Mouse (Mus musculus): ENCODE results near the gene Pik3c2a. TPM values are rescaled to one million over a fixed set of nuclear protein-coding genes. Genes with fewer than 3 reads are reported as not detected.
A peak's percentile ranks its signal among the peaks of the same experiment; 100 is the strongest.

Gene Pik3c2a
- polyA plus RNA-seq, 1 experiment from 2014 or later: 22.5 TPM

GRCm38 (mm10) chr7:116307871-116308631, 135.2 kb downstream of the Pik3c2a start, which contains the start of gene Plekha7:
TSS of gene Plekha7 (minus strand) at chr7:116308376.
- Histone ChIP-seq H3K36me3 (no peaks in the 10 kb centered on the region), H3K9me3 (no peaks in the 10 kb centered on the region), H3K27ac (peak within 1 kb of the TSS; percentile 92), H3K4me1 (replicated peaks) (peaks cover 51% of the 10 kb centered on the region), H3K27me3 (ENCODE audit: insufficient read depth, poor library complexity, severe bottlenecking) (peaks cover 9% of the 10 kb centered on the region; the same call in 1 of the 2 replicates), H3K4me3 (peak within 1 kb of the TSS; percentile 88)
- under 1% methylated on average over 65 of the region's 65 CpGs for WGBS
- DNase-seq (ENCODE audit: low spot score): peak; percentile 86

- peaks cover 51% of the 10 kb centered on the region for H3K4me1 ChIP-seq (replicated peaks)
- H3K27ac ChIP-seq: peak overlapping the region; percentile 92
- H3K36me3 ChIP-seq: no peaks in the 10 kb centered on the region
- no peaks in the 10 kb centered on the region for H3K9me3 ChIP-seq
- H3K4me3 ChIP-seq: peak overlapping the region; percentile 88
- H3K27me3 ChIP-seq (ENCODE audit: insufficient read depth, poor library complexity, severe bottlenecking): peaks cover 9% of the 10 kb centered on the region; the same call in 1 of the 2 replicates
- DNase-seq (ENCODE audit: low spot score): peak; percentile 88
- under 1% methylated on average over 63 of the region's 63 CpGs for WGBS
Measured at GRCm38 (mm10) chr7:116307099-116307870, 136.0 kb downstream of the Pik3c2a start.

DNA sequence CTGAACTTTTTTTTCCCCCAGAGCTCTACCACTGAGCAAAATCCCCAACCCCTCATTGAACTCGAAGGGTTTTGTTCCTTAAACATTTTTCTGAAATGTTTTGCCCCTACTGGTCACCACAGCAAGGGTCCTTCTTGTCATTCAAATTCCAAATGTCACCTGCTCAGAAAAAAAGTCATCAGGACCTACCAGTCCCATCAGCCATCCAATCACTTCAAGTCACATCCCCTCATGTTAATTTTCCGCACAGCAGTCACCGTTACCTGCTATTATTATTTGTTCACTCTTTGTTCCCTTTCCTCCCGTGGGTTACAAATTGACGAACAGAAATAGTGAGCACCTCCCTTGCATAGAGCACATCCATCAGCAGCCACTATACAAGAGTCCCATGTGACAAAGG, 136.6 kb downstream of the Pik3c2a start:
- H3K4me3 ChIP-seq: peak overlapping the region; percentile 88
- H3K27me3 ChIP-seq (ENCODE audit: insufficient read depth, poor library complexity, severe bottlenecking): peaks cover 9% of the 10 kb centered on the region; the same call in 1 of the 2 replicates
- H3K9me3 ChIP-seq: no peaks in the 10 kb centered on the region
- no peaks in the 10 kb centered on the region; the same call in 1 of the 2 replicates for H3K36me3 ChIP-seq
- whole genome bisulfite sequencing: 11% methylated on average over 5 of the region's 5 CpGs
- DNase-seq (ENCODE audit: low spot score): no peak
- peaks cover 51% of the 10 kb centered on the region for H3K4me1 ChIP-seq (replicated peaks)
- H3K27ac ChIP-seq: peak overlapping the region; percentile 92; the same call in 1 of the 2 replicates

GRCm38 (mm10) chr7:116301661-116302311, 141.5 kb downstream of the Pik3c2a start:
- no peak for DNase-seq (ENCODE audit: low spot score)
- 94% methylated on average over 5 of the region's 5 CpGs for WGBS

DNA sequence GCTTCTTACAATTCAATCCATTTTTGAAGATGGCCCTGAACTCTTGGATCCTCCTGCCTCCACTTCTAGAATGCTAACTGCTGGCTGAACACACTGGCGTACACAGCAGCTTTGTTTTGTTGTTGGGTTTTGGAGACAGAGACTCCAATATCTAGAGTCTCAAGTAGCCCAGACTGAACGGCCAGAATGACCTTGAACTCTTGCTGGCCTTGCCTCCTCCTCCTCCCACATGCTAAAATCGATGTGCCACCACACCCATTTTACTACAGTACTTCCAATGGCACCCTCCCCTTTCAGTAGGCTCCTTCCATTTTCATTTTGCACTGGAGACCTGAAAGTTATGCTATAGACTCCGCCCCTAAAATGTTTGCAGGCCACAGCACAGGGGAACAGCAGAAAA, 142.1 kb downstream of the Pik3c2a start:
- no peak for DNase-seq (ENCODE audit: low spot score)
- no peaks in the 10 kb centered on the region; the same call in 1 of the 2 replicates for H3K36me3 ChIP-seq
- no peak overlapping the region for H3K4me3 ChIP-seq
- H3K27ac ChIP-seq: no peak overlapping the region
- H3K27me3 ChIP-seq (ENCODE audit: insufficient read depth, poor library complexity, severe bottlenecking): peaks cover 6% of the 10 kb centered on the region; the same call in 1 of the 2 replicates
- no peaks in the 10 kb centered on the region for H3K9me3 ChIP-seq
- peaks cover 19% of the 10 kb centered on the region for H3K4me1 ChIP-seq (replicated peaks)
- 89% methylated on average over 4 of the region's 4 CpGs for WGBS

More at GRCm38 (mm10) chr7:116301661-116302311, 141.5 kb downstream of the Pik3c2a start:
- H3K4me3 ChIP-seq: no peak overlapping the region
- no peaks in the 10 kb centered on the region; the same call in 1 of the 2 replicates for H3K36me3 ChIP-seq
- H3K9me3 ChIP-seq: no peaks in the 10 kb centered on the region
- no peak overlapping the region; the same call in 1 of the 2 replicates for H3K27ac ChIP-seq
- H3K27me3 ChIP-seq (ENCODE audit: insufficient read depth, poor library complexity, severe bottlenecking): peaks cover 9% of the 10 kb centered on the region; the same call in 1 of the 2 replicates
- H3K4me1 ChIP-seq (replicated peaks): peaks cover 25% of the 10 kb centered on the region

GRCm38 (mm10) chr7:116298851-116299250, 144.4 kb downstream of the Pik3c2a start:
- Histone ChIP-seq H3K4me3 (no peak overlapping the region), H3K36me3 (peaks cover 9% of the 10 kb centered on the region), H3K4me1 (replicated peaks) (peaks cover 20% of the 10 kb centered on the region), H3K27me3 (ENCODE audit: insufficient read depth, poor library complexity, severe bottlenecking) (no peaks in the 10 kb centered on the region), H3K9me3 (no peaks in the 10 kb centered on the region), H3K27ac (no peak overlapping the region)
- DNase-seq (ENCODE audit: low spot score): no peak
- 95% methylated on average over 2 of the region's 2 CpGs for WGBS

- Histone ChIP-seq H3K36me3 (peaks cover 9% of the 10 kb centered on the region), H3K27ac (no peak overlapping the region), H3K4me1 (replicated peaks) (peaks cover 24% of the 10 kb centered on the region), H3K27me3 (ENCODE audit: insufficient read depth, poor library complexity, severe bottlenecking) (no peaks in the 10 kb centered on the region), H3K9me3 (no peaks in the 10 kb centered on the region), H3K4me3 (no peak overlapping the region)
- no peak for DNase-seq (ENCODE audit: low spot score)
- WGBS: 82% methylated on average over 10 of the region's 10 CpGs
Measured at GRCm38 (mm10) chr7:116298389-116298788, 144.9 kb downstream of the Pik3c2a start.

DNA sequence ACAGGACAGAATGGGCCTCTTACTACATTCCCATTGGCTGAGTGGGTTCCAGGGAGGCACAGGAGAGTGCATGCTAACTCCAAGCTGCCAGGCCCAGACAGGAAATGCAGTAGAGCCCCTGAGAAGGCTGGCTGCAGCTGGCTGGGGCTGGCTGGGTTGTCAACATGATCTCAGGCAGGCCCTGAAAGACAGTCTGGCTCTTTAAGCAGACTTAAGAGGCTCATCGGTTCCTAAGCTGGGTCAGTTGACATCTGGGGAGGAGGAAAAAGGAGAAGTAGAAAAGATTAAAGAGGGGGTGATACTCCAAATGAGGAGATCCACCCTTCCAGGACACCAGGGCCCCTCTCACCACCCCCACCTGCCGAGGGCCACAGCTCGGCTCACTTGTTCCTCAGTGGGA, 148.3 kb downstream of the Pik3c2a start:
- no peak for DNase-seq (ENCODE audit: low spot score)
- no peak overlapping the region for H3K4me3 ChIP-seq
- H3K4me1 ChIP-seq (replicated peaks): peaks cover 40% of the 10 kb centered on the region
- no peaks in the 10 kb centered on the region for H3K9me3 ChIP-seq
- H3K27me3 ChIP-seq (ENCODE audit: insufficient read depth, poor library complexity, severe bottlenecking): no peaks in the 10 kb centered on the region
- WGBS: 72% methylated on average over 3 of the region's 3 CpGs
- peak overlapping the region; percentile 66; the same call in 1 of the 2 replicates for H3K27ac ChIP-seq
- H3K36me3 ChIP-seq: peaks cover 9% of the 10 kb centered on the region; the same call in 1 of the 2 replicates

GRCm38 (mm10) chr7:116292377-116292776, 150.9 kb downstream of the Pik3c2a start:
- Histone ChIP-seq H3K9me3 (no peaks in the 10 kb centered on the region), H3K27me3 (ENCODE audit: insufficient read depth, poor library complexity, severe bottlenecking) (no peaks in the 10 kb centered on the region), H3K27ac (peak overlapping the region; percentile 46; the same call in 1 of the 2 replicates), H3K4me3 (no peak overlapping the region), H3K4me1 (replicated peaks) (peaks cover 53% of the 10 kb centered on the region), H3K36me3 (peaks cover 9% of the 10 kb centered on the region; the same call in 1 of the 2 replicates)
- WGBS: 36% methylated on average over 5 of the region's 5 CpGs
- DNase-seq (ENCODE audit: low spot score): no peak

DNA sequence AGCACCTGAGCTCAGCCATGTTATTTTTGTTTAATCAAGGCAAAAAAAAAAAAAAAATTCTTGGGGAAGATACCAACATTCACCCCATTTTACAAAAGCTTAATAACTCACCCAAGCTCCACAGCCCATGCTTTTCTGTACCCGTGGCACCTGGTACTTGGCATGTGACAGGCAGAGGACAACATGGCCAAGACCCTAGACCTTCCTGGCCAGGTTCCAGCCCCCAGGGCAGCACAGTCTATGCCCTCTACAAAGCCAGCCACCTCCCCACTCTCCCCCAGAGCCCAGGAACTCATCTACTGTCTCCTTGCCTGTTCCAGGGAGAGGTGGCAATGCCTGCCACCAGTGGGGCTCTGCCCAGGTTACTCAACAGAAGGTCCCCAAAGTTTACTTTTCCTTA, 152.7 kb downstream of the Pik3c2a start:
- H3K9me3 ChIP-seq: no peaks in the 10 kb centered on the region
- H3K27me3 ChIP-seq (ENCODE audit: insufficient read depth, poor library complexity, severe bottlenecking): no peaks in the 10 kb centered on the region
- no peak for DNase-seq (ENCODE audit: low spot score)
- WGBS: 83% methylated on average over 1 of the region's 1 CpGs
- peaks cover 70% of the 10 kb centered on the region for H3K4me1 ChIP-seq (replicated peaks)
- H3K4me3 ChIP-seq: no peak overlapping the region
- no peak overlapping the region for H3K27ac ChIP-seq
- peaks cover 9% of the 10 kb centered on the region; the same call in 1 of the 2 replicates for H3K36me3 ChIP-seq

- peaks cover 73% of the 10 kb centered on the region for H3K4me1 ChIP-seq (replicated peaks)
- no peaks in the 10 kb centered on the region for H3K36me3 ChIP-seq
- WGBS: 86% methylated on average over 3 of the region's 3 CpGs
- no peak overlapping the region for H3K27ac ChIP-seq
- DNase-seq (ENCODE audit: low spot score): no peak
- H3K9me3 ChIP-seq: no peaks in the 10 kb centered on the region
- no peaks in the 10 kb centered on the region for H3K27me3 ChIP-seq (ENCODE audit: insufficient read depth, poor library complexity, severe bottlenecking)
- H3K4me3 ChIP-seq: no peak overlapping the region
Measured at GRCm38 (mm10) chr7:116288996-116289395, 154.3 kb downstream of the Pik3c2a start.

DNA sequence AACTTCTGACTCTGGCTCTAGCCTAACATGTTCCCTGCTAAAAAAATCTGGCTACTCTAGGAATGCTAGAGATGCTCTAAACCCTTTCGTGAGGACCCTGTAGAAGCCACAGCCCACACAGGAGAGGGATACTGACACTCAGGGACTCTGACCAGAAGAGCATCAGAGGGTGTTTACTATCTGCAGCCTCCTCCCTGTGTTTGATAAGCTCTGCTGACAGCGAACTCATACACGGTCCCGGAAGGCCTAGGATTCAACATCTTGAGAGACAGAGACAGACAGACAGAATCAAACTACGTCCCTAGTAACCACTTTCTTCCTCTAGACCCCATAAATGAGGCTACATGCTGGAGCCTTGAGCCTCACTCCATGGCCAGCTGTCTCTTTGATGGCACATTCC, 155.3 kb downstream of the Pik3c2a start:
- no peak for DNase-seq (ENCODE audit: low spot score)
- no peaks in the 10 kb centered on the region for H3K27me3 ChIP-seq (ENCODE audit: insufficient read depth, poor library complexity, severe bottlenecking)
- 81% methylated on average over 5 of the region's 5 CpGs for WGBS
- H3K27ac ChIP-seq: peak overlapping the region; percentile 75
- H3K36me3 ChIP-seq: no peaks in the 10 kb centered on the region
- H3K9me3 ChIP-seq: no peaks in the 10 kb centered on the region
- peaks cover 73% of the 10 kb centered on the region for H3K4me1 ChIP-seq (replicated peaks)
- H3K4me3 ChIP-seq: no peak overlapping the region

Data from hindbrain, embryonic 10.5 days (tissue).